Mouse (Mus musculus) cerebellum, adult 2 months (tissue): ENCODE data around the gene Dusp1. TPM values are rescaled to one million over a fixed set of nuclear protein-coding genes. Genes with fewer than 3 reads are reported as not detected.

Experiments used
- DNase-seq, 2 experiments: peaks; one replicate each; pipeline ENCODE4 v3.0.0; 2021
- H3K27ac ChIP-seq: fragments of 200-500 bp; 2 replicates; pipeline ENCODE4 v1.5.1; 2012; ENCODE audit warnings: low read length, control low read depth, inconsistent platforms; ENCODE audit not compliant: insufficient read depth
- H3K27me3 ChIP-seq: fragments of 200-500 bp; 2 replicates; pipeline ENCODE4 v1.6.1; 2012; ENCODE audit warnings: inconsistent platforms, mild to moderate bottlenecking, low read length, moderate library complexity; ENCODE audit not compliant: control insufficient read depth, insufficient read depth
- H3K4me1 ChIP-seq: fragments of 200-500 bp; 2 replicates; pipeline ENCODE4 v1.6.1; 2011; ENCODE audit warnings: low read length; ENCODE audit not compliant: control insufficient read depth, insufficient read depth
- H3K4me3 ChIP-seq: fragments of 200-500 bp; replicated peaks from 2 replicates; pipeline ENCODE3; 2011; ENCODE audit warnings: mild to moderate bottlenecking, low read depth, low read length, control low read depth; ENCODE audit not compliant: insufficient read depth
- CTCF ChIP-seq: fragments of 200-500 bp; IDR thresholded peaks from 2 replicates; pipeline ENCODE4 v1.5.1; 2011; ENCODE audit warnings: low read depth, mild to moderate bottlenecking, control low read depth, low read length, moderate library complexity, borderline replicate concordance; ENCODE audit not compliant: insufficient read depth
- POLR2A ChIP-seq: fragments of 200-500 bp; IDR thresholded peaks from 2 replicates; pipeline ENCODE4 v1.6.1; 2011; ENCODE audit warnings: low read length, control low read depth, borderline replicate concordance; ENCODE audit not compliant: insufficient read depth
- WGBS: fragments of 180-500 bp; shearing (Covaris S2); methylation state at CpG from one replicate; pipeline ENCODE4 v1.1.7; 2018; 5-methylcytosine and 5-hydroxymethylcytosine counted together
- polyA plus RNA-seq: library from polyadenylated mRNA; depleted of rRNA; stranded (reverse); fragments of >200 nt; gene quantifications from 2 replicates; pipeline ENCODE4 v1.2.3, GENCODE M21; 2012

The Dusp1 gene
- polyA plus RNA-seq, 1 experiment, result 62.5 TPM

DNA sequence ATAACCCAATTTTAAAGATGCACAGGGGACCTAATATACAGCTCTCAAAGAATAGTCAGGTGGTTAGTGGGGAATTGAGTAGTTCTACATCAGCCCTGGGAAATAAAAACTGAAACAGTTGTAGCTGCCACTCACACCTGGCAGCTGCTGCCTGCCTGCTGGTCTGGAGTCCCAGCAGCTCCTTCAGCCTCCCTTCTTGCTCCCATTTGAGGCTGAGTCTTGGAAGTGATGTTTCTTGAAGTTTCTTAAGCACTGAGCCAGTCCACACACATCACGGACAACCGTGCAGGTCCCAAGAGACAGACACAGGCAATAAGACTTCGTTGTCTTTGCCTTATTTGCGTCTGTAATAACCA lies 5.9 kb upstream of the Dusp1 start:
- no peak overlapping the region for H3K27ac ChIP-seq
- TF ChIP-seq CTCF (no peak), POLR2A (no peak)
- no peak overlapping the region for H3K4me3 ChIP-seq
- peaks cover 26% of the 10 kb centered on the region for H3K4me1 ChIP-seq
- DNase-seq, result no peak
- WGBS, result 86% methylated on average over 4 of the region's 4 CpGs
- no peaks in the 10 kb centered on the region for H3K27me3 ChIP-seq

DNA sequence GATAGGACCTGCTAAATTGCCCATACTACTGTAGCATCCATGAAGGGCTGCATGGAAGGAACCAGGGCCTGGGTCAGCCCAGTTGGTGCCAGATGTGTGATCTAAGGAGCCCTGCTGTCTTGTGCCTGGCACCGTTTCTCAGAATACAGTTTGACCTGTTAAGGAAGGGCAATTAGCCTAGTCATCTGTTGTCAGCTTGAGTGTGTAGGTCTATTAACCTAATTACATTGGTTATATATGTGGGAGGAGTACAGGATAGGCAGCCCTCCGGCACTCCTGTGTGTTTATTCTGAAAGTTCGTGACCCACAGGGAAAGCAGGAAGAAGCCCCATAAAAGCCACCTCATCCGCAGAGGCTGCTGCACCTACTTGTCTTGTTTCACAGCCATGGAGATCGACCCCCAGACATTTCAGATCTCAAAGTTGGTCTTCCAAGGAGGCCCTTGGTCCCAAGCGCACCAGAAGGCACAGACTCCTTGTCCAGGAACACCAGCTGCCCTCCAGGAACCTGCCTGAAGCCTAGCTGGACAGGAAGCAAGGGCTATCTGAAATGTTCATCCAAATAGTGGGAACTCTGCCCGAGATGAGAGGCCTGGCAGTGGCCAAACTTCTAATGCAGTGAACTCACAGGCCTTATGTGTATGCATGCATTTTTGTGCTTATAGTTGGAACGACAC lies 5.4 kb upstream of the Dusp1 start:
- H3K4me1 ChIP-seq, result peaks cover 25% of the 10 kb centered on the region
- TF ChIP-seq CTCF (no peak), POLR2A (no peak)
- H3K27ac ChIP-seq, result peak overlapping the region; percentile 38; the same call in 1 of the 2 replicates
- no peak overlapping the region for H3K4me3 ChIP-seq
- WGBS, result 36% methylated on average over 8 of the region's 8 CpGs
- peak; percentile 54 to 71 for DNase-seq
- H3K27me3 ChIP-seq, result no peaks in the 10 kb centered on the region

DNA sequence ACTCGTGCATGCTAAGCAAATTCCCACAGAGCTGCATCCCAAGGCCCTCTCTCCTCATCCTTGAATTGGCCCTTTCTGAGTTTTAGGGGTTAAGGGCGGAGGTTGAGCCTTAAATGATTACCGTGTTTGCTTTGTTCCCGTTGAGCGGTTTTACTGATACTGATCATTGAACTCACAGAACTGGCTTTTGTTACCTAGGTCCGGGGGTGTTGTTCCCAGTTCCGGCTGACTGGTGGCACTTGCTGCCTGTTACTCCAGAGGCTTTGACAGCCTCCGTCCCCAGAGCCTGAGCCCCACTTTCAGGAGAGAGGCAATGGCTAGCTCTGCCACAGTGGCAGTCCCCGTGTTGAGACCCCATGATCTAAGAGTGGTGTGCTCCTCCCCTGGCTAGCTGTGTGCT lies 2.5 kb upstream of the Dusp1 start:
- WGBS, result 44% methylated on average over 9 of the region's 9 CpGs
- TF ChIP-seq CTCF, result no peak
- TF ChIP-seq POLR2A, result no peak
- no peak for DNase-seq
- no peak overlapping the region for H3K27ac ChIP-seq
- H3K4me1 ChIP-seq, result peaks cover 10% of the 10 kb centered on the region
- no peaks in the 10 kb centered on the region for H3K27me3 ChIP-seq
- H3K4me3 ChIP-seq, result no peak overlapping the region

DNA sequence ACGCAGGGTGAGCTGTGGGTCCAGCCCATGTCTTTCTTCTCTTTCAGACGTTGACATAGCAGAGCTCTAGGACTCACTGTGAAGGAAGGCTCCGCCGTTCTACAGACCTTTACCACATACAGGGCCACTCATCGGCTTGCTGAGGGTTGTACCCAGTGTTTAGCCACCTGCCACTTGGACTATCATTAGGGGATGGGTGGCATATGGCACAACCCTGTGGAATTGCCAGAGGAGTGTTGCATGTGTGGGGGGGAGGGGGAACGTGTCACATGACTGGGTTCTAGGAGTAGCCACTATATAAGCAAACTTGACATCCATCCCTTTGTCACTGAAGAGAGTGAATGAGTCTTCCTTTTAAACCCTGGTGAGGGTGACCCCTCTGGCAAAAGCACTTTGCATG lies 1.5 kb upstream of the Dusp1 start:
- WGBS, result 9% methylated on average over 6 of the region's 6 CpGs
- peak overlapping the region; percentile 35 for H3K4me3 ChIP-seq
- TF ChIP-seq CTCF (no peak), POLR2A (no peak)

DNA sequence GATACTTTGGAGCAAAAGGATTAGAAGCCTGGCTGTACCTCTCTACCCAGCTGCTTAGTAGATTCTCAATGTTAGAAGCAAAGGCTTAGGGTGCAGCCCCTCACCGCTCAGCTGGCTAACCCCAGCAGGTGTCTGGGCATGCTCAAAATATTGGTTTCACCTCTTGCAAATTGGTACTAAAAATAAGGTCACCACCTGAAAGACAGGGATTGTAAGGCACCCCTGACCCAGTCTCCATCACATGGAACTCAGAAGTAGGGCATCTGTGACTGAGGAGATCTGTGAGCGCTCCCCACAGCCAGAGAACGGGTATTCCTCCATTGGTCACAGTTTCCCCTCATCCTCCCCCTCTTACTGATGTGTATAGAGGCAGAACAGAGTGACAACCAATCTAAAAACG lies 364 bp upstream of the Dusp1 start:
- no peak for DNase-seq
- no peaks in the 10 kb centered on the region for H3K27me3 ChIP-seq
- 0 out of 2 replicates have a peak, but pooled peaks have one; percentile 11 for TF ChIP-seq POLR2A
- TF ChIP-seq CTCF, result no peak
- peak overlapping the region; percentile 74 for H3K27ac ChIP-seq
- H3K4me1 ChIP-seq, result peaks cover 4% of the 10 kb centered on the region
- H3K4me3 ChIP-seq, result peak overlapping the region; percentile 89
- 7% methylated on average over 4 of the region's 4 CpGs for WGBS

More for the DNA sequence above, 1.5 kb upstream of the Dusp1 start:
- H3K27ac ChIP-seq, result peak overlapping the region; percentile 37; the same call in 1 of the 2 replicates
- H3K4me1 ChIP-seq, result peaks cover 10% of the 10 kb centered on the region
- DNase-seq, result peak; percentile 65 to 79
- no peaks in the 10 kb centered on the region for H3K27me3 ChIP-seq

DNA sequence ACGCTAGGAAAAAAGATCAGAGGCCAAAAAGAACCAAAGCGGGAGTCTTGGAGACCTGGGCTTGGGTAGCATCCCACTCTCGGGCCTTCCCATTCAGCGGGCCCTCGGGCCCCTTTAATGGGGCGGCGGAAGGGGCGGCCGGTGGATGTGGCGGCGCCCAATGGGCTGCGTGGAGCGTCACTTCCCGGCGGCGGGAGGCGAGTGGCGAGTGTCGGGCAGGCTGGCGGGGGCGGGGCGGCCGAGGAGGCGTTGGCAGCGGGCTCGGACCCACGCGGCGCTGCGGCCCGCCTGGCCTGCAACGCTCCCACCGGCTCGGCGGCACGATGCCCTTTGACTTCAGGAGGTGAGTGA lies 663 bp downstream of the Dusp1 start, which contains the start of gene Ergic1:
Ergic1 (plus strand) TSS at position 200 of the 351 bp plus-strand sequence.
- WGBS, result under 1% methylated on average over 36 of the region's 36 CpGs
- Histone ChIP-seq H3K4me3 (peak within 1 kb of the TSS; percentile 89), H3K27me3 (no peaks in the 10 kb centered on the region), H3K27ac (peak within 1 kb of the TSS; percentile 88), H3K4me1 (peaks cover 3% of the 10 kb centered on the region)
- TF ChIP-seq POLR2A (peak; percentile 63), CTCF (no peak)
- peak; percentile 94 to 95 for DNase-seq

DNA sequence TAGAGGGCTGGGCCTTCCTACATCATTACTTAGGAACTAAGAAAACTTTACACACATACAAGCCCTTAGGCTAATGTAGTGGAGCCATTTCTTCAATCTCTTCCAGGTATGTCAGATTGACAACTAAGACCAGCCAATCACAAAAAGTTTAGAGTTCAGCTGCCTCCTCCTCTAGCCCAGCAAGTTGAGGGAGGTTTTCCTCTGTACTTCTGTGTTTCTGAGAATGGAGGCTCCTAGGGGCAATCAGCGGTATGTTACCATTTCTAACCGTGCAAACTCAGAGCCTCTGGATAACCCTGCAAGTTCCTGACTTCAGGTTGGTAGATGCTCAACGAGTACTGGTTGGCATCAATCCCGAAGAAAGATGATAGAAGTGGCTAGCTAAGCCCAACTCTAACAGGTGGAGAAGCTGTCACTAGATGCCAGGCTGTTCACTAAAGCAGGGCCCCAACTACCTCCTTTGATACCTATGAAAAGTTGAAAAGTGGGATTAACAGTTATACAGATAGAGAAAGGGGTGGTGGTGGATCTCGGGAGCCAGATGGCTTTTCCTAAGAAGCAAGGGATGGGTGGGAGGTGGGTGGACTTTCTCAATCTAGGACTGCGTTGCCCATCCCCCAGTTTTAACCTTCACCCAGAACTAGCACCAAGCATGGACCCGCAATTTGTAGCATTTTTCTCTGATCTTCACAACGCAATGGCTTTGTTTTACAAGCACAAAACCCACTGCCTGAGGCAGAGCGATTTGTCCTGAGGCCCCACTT lies 1.2 kb downstream of the Dusp1 start:
- DNase-seq, result no peak
- Histone ChIP-seq H3K27ac (peak overlapping the region; percentile 88), H3K4me3 (peak overlapping the region; percentile 89), H3K4me1 (peaks cover 3% of the 10 kb centered on the region), H3K27me3 (no peaks in the 10 kb centered on the region)
- WGBS, result 15% methylated on average over 9 of the region's 9 CpGs
- TF ChIP-seq POLR2A, result no peak
- no peak for TF ChIP-seq CTCF

DNA sequence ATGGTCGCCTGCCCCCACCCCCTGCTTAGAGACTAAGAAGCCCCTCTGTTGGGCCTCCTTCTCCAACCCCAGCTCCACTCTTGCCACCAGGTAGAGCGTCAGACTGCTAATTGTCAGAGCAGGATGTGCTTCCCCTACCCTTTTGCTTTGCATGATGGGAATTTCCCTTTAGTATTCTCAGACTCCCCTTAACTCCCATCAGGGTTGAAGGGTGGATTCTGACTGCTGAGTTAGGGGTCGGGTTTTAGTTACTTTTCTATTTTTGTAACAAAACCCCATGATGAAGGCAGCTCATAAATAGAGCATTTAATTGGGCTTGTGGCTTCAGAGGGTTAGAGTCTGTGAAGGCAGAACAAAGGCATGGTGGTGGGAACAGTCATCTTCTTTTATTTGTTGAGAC lies 8.9 kb downstream of the Dusp1 start:
- H3K27ac ChIP-seq, result no peak overlapping the region
- no peak for DNase-seq
- TF ChIP-seq CTCF (no peak), POLR2A (no peak)
- WGBS, result 78% methylated on average over 3 of the region's 3 CpGs
- no peaks in the 10 kb centered on the region for H3K27me3 ChIP-seq
- H3K4me3 ChIP-seq, result no peak overlapping the region
- H3K4me1 ChIP-seq, result peaks cover 7% of the 10 kb centered on the region; the same call in 1 of the 2 replicates
